Mouse (Mus musculus) adrenal gland, postnatal 36 days (tissue): ENCODE measurements at regions not wholly inside any gene's neighbourhood (a gene's known extent, or its start where the extent isn't known, plus 50 kb on each side); places are given as distances from the start of the nearest gene placed in this dataset.

ENCODE experiments used
- DNase-seq, 2 experiments: peaks; one replicate each; pipeline ENCODE4 v3.0.0; 2021; ENCODE audit warnings: mixed read lengths in 1 of 2

GRCm38 (mm10) chr16:75487915-75488314, 97.9 kb downstream of the Lipi start:
- no peak for DNase-seq

GRCm38 (mm10) chr16:75483878-75484277, 102.0 kb downstream of the Lipi start:
- DNase-seq, result no peak

- DNase-seq, result peak in 1 of 2 experiments; percentile 3
These were observed 120.4 kb downstream of the Lipi start for GRCm38 (mm10) chr16:75465420-75465975.

DNA sequence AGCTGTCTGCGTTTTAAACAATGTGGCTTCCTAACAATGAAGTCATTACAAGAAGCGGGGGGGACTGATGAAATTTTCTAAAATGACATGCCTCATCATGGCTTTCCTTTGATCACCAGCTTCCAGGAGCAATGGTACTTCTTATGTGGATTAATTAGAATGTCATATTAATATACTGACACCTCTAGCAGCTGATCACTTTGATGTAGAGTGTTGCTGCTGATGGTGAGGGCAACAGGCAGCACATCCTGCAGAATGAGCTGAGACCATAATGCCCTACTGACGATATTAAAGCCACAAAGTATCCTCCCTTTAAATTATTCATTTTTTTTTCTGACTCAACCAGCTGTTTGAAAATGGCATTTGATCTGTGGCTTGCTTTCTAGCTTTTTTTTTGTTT, 123.7 kb downstream of the Lipi start:
- no peak for DNase-seq

DNA sequence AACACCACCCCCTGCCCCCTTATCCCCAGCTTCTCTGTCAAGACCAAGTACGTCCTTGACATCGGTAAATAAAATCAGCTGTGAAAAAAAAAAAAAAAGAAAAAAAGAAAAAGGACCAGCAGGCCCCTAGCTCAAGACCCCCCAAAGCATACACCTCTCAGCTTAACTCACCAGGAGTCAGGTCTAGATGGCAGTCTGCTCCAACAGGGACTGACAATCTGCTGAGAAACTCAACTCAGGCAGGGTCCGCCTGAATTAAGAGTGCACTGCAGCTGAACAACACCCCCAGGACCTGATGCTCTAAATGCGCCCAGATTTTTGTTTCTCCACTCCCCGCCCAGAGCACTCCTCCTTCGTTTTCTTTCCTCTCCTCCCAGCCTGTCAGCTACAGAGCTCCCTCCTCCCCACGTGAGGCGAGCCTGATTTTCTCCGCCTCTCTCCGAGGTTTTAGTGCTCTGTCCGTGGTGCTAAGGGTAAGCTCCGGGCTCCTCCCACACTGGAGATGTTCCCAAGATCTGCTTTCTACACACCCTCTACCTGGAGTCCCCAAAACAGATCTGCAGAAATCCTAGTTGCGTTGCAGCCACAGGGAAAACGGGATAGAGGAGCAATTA, 138.9 kb downstream of the Lipi start:
- DNase-seq, result peak; percentile 4 to 37

DNA sequence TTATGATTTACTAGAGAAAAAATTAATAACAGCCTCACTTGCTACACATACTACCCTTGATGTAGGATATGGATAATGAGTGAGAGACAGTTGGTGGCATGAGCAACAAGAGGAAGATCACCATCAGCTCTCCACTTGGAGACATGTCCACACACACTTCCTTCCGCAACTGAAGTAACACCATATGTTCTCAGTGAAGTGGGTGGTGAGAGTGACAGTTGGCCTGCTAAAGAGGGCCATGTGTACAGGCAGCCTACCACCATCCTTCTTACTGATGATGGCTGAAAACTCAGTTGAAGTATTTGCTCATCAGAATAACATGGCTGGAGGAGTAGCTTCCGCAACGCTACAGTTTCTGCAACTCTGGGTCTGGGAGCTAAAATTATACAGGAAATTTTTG, 146.6 kb downstream of the Lipi start:
- no peak for DNase-seq

DNA sequence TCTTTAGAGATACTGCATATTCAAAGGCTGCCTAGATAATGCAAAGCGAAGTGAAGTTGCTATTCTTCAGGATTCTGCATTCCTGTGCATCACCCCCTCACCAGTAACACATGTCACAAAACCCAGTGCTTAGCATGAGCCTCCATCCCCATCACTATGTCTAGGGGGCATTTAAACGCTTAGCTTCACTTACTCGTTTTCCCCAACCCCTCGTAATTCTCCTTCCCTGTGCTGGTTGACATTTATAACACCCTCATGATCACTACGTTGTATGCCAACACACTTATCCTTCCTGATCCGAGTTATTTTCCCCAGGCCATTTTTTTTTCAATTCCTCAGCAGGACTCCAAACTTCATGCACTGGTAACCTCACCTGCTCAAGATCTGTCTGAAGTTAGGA, 152.6 kb downstream of the Lipi start:
- DNase-seq, result no peak

GRCm38 (mm10) chr16:75384526-75385222, 201.2 kb downstream of the Lipi start:
- no peak for DNase-seq

GRCm38 (mm10) chr16:75381191-75381590, 204.7 kb downstream of the Lipi start:
- DNase-seq, result no peak

- DNase-seq, result no peak
These were observed 216.2 kb downstream of the Lipi start for GRCm38 (mm10) chr16:75369700-75370099.

GRCm38 (mm10) chr16:75366727-75367126, 219.1 kb downstream of the Lipi start:
- DNase-seq, result no peak

DNA sequence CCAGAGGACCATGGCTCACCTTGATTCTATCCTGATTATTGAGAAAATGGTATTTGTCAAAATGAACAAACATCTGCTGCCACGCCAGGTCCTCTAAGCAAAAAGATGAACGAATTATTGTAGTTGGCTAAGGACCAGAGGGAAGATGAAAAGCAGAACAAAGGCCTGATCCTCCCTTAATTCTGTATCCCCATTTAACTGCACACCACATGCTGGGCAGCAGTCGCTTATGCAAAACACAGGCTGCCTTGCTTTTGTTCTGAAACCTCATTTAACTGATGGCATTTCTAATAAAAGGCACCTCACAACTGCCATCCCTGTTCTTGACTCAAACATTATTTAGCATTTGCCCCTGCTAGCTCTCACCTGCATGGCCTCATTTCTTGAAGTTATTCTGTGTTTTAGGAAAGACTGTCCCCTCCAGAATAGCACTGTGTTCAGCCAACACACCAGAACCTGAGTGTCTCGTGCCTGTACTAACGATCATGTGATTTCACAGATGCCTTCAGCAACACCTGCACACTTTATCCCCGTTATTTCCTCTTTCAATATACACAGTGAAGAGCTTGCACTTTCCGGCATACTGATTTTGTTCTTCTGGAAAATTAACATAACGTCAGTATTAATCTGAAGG, 220.4 kb downstream of the Lipi start:
- DNase-seq, result no peak

DNA sequence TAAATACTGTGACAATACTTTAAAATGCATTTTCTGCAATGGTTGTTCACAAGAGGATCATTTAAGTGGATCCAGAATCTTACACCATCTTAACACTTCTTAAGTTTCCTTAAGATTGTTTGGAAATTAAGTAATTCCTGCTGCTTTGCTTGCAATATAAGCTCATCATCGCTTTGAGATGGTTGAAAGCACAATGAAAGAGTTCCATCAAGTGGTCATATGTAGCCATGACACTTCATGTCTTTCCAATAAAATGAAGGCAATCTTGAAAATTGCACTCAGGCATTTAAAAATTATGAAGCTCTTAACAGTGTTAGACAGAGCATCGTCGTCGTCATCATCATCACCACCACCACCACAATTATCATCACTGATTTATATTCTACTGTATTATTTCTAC, 223.8 kb downstream of the Lipi start:
- no peak for DNase-seq

- no peak for DNase-seq
These were observed 225.1 kb downstream of the Lipi start for GRCm38 (mm10) chr16:75360791-75361190.

DNA sequence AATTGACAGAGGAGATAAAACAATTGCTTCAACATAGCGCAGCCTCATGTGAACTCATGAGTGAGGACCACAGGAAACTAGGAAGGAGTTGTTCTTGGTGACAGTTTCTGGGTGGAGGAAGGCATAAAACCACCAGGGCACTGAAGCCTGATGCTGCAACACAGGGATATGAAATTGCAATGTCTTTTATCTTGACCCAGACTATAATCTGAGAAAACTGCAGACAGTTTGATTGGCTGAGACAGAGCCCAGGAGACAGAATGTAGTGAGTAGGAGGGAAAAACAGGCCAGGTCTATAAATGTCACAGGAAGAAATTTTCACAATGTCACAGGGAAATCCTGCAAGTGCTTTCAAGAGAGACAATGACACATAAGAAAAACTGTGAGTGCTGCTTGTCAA, 232.5 kb downstream of the Lipi start:
- no peak for DNase-seq

DNA sequence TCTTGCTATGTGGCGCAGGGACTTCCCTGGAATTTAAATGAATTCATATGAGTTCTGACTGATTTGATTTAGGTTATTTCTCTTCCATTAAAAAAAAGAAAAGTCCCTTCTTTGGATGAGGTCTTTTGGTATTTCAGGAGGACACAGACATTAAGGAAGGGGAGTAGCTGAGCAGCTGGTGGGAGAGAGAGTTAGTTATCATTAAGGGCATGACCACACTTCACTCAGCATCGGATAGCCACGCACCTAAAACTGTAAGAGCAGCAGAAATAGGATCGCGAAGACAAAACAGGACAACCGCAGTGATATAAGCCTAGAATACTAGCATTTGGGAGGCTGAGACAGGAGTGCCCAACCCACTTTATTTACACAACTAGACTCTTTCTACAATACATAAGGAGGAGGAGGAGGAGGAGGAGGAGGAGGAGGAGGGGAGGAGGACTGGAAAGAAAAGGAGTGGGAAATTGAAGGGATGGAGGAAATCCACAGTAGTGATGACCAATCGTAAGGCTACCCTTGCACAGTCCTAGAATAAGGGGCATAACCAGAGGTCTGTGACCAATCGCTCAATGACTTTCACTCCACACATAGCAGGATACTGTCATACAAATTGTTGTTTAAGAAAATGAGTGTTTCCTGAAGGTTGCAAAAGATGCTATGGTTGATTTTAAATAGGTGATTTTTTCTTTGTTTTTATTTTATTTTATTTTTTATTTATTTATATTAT, 241.5 kb downstream of the Lipi start:
- no peak for DNase-seq

GRCm38 (mm10) chr16:75343028-75343901, 242.6 kb downstream of the Lipi start:
- DNase-seq, result no peak

DNA sequence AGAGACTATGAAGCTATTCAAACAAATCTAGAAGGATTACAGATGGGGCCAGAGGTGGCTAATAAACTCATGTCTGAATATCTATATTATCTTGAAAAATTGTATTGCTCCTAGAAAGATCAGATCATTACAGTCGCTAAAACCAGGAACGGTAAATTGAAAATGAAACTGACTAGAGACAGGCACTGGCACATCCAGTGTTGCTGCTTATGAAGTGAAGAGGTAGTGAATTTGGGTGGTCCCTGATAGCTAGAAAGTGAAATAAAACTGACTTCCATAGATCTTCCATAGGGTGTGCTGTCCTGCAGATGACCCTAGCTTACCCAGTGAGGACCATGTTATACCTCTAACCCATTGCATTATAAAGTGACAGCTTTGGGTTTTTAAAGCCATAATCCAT, 251.6 kb downstream of the Lipi start:
- no peak for DNase-seq

DNA sequence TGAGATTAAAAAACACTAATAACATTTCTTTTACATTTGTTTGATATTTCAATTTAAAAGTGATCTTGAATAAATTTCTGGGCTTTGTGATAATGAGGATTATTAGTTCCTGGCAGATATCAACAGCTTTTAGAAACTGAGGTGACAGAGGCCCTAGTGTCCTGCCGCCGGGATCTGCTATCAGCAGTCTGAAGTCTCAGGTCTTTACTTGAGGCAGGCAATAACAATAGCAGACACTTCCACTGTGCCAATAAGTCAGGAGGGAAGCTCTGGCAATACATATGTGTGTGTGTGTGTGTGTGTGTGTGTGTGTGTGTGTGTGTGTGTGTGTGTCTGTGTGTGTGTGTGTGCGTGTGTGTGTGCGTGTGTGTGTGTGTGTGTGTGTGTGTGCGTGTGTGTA, 252.1 kb downstream of the Lipi start:
- no peak for DNase-seq

- no peak for DNase-seq
These were observed 253.0 kb downstream of the Lipi start for GRCm38 (mm10) chr16:75332853-75333252.

GRCm38 (mm10) chr16:75325296-75325695, 260.6 kb downstream of the Lipi start:
- no peak for DNase-seq

DNA sequence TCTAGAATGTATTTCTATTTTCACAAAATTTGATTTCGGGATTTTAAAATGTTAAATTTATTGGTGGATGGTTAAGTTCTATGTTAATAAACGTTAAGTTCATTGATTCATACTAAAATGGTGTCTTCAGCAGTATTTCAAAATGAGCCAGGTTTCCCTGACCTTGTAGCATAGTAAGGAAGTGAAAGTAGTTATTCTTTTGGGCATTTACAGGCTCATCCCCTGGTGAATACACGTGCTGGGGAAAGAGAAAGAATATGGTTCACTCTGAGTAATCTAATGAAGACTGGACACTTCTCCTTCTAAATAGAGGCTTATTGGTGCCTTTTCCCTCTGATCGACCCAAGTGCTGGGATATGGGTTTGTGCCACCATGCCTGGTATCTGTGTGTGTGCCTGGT, 281.1 kb downstream of the Lipi start:
- DNase-seq, result no peak
